Mouse (Mus musculus) embryonic fibroblast, embryonic 13.5 days (primary cell): ENCODE results near the gene Nubp1.

Source experiments
- CTCF ChIP-seq: IDR thresholded peaks from 2 replicates; pipeline ENCODE4 v1.5.1; 2011; ENCODE audit warnings: mild to moderate bottlenecking, control low read depth, low read length, moderate library complexity, borderline replicate concordance; ENCODE audit not compliant: insufficient read depth
- POLR2A ChIP-seq: IDR thresholded peaks from 2 replicates; pipeline ENCODE4 v1.6.1; 2011; ENCODE audit warnings: low read depth, mild to moderate bottlenecking, control low read depth, low read length, moderate library complexity

DNA sequence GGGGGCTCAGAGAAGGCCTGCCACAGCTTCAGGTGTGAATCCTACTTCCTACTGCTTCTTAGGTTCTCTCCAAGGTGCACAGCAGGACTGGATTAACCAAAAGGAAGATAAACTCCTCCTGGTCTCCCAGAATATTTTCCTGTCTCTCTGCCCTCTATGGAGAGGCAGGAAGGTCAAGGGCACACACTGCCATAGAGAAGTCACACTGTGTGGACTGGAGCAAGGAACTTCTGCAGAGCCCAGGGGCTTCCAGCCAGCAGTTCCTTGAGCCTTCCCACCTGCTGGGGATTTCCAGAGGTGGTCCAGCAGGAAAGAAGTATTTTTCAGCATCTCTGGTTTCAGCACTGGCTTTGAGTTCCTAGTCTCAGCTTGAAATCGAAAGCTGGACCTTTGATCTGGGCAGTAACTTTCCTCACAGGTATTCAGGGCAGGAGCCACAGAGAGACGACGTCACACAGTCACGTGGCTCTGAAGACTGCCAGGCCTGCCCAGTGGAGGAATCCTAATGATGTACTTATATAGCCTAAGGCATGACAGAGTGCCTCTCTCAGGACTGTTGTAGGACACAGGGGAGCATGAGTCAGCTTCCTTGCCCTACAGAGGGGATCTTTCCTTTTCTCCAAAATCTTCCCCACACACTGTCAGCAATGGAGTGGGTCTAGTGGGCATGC, 53.4 kb downstream of the Nubp1 start:
- TF ChIP-seq CTCF = no peak
- TF ChIP-seq POLR2A = no peak
